Mouse (Mus musculus): Measurements from ENCODE around the gene H2-M3. TPM values are rescaled to one million over a fixed set of nuclear protein-coding genes. Genes with fewer than 3 reads are reported as not detected.

Gene H2-M3
- polyA plus RNA-seq, 1 experiment: 4.0 TPM

GRCm38 (mm10) chr17:37308483-37308882, 38.5 kb downstream of the H2-M3 start:
- no peaks in the 10 kb centered on the region for H3K36me3 ChIP-seq (ENCODE audit: control insufficient read depth, insufficient read depth, low read length)
- H3K27ac ChIP-seq (ENCODE audit: insufficient read depth, low read depth, low read length): no peak overlapping the region
- H3K4me3 ChIP-seq (ENCODE audit: low read depth, low read length): no peak overlapping the region
- H3K27me3 ChIP-seq (ENCODE audit: control insufficient read depth, insufficient read depth, low read length): no peaks in the 10 kb centered on the region
- WGBS: 24% methylated on average over 4 of the region's 4 CpGs
- TF ChIP-seq POLR2A (IDR thresholded peaks at IDR 0.05; ENCODE audit: low read depth, low read length): no peak
- TF ChIP-seq CTCF (IDR thresholded peaks at IDR 0.05; ENCODE audit: extremely low read depth, insufficient read length, insufficient replicate concordance, low read depth, low read length): no peak
- no peaks in the 10 kb centered on the region for H3K4me1 ChIP-seq (ENCODE audit: control insufficient read depth, insufficient read depth, insufficient read length, low read length)

GRCm38 (mm10) chr17:37310146-37310699, 40.2 kb downstream of the H2-M3 start:
- H3K4me1 ChIP-seq (ENCODE audit: control insufficient read depth, insufficient read depth, insufficient read length, low read length): no peaks in the 10 kb centered on the region
- TF ChIP-seq POLR2A (IDR thresholded peaks at IDR 0.05; ENCODE audit: low read depth, low read length): no peak
- no peak for TF ChIP-seq CTCF (IDR thresholded peaks at IDR 0.05; ENCODE audit: extremely low read depth, insufficient read length, insufficient replicate concordance, low read depth, low read length)
- no peak overlapping the region for H3K27ac ChIP-seq (ENCODE audit: insufficient read depth, low read depth, low read length)
- no peaks in the 10 kb centered on the region for H3K27me3 ChIP-seq (ENCODE audit: control insufficient read depth, insufficient read depth, low read length)
- 14% methylated on average over 2 of the region's 2 CpGs for WGBS
- H3K4me3 ChIP-seq (ENCODE audit: low read depth, low read length): no peak overlapping the region
- H3K36me3 ChIP-seq (ENCODE audit: control insufficient read depth, insufficient read depth, low read length): no peaks in the 10 kb centered on the region

GRCm38 (mm10) chr17:37316954-37317353, 46.9 kb downstream of the H2-M3 start, which contains the start of gene Olfr102:
TSS of gene Olfr102 (minus strand) at chr17:37317054.
- H3K27me3 ChIP-seq (ENCODE audit: control insufficient read depth, insufficient read depth, low read length): no peaks in the 10 kb centered on the region
- H3K36me3 ChIP-seq (ENCODE audit: control insufficient read depth, insufficient read depth, low read length): no peaks in the 10 kb centered on the region
- no peak within 1 kb of the TSS for H3K4me3 ChIP-seq (ENCODE audit: low read depth, low read length)
- TF ChIP-seq CTCF (IDR thresholded peaks at IDR 0.05; ENCODE audit: extremely low read depth, insufficient read length, insufficient replicate concordance, low read depth, low read length) (no peak), POLR2A (IDR thresholded peaks at IDR 0.05; ENCODE audit: low read depth, low read length) (no peak)
- no peaks in the 10 kb centered on the region for H3K4me1 ChIP-seq (ENCODE audit: control insufficient read depth, insufficient read depth, insufficient read length, low read length)
- H3K27ac ChIP-seq (ENCODE audit: insufficient read depth, low read depth, low read length): no peak within 1 kb of the TSS

Other genes starting within 250 kb of the H2-M3 start
- not detected in 2 replicates for gene Mog, start 246.8 kb upstream of the H2-M3 start, polyA plus RNA-seq (2012; rRNA removed)
- gene Gabbr1, start 224.3 kb upstream of the H2-M3 start, polyA plus RNA-seq (2012; rRNA removed): 7.3 and 14.5 TPM in 2 replicates
- gene Olfr90, start 181.7 kb upstream of the H2-M3 start, polyA plus RNA-seq (2012; rRNA removed): not detected in 2 replicates
- not detected in 2 replicates for gene Olfr91, start 171.9 kb upstream of the H2-M3 start, polyA plus RNA-seq (2012; rRNA removed)
- not detected in 2 replicates for gene Olfr92, start 150.1 kb upstream of the H2-M3 start, polyA plus RNA-seq (2012; rRNA removed)
- gene Olfr93, start 108.7 kb upstream of the H2-M3 start, polyA plus RNA-seq (2012; rRNA removed): not detected in 2 replicates
- gene Ubd, start 76.3 kb upstream of the H2-M3 start, polyA plus RNA-seq (2012; rRNA removed): 0.79 TPM in 1 of 2 replicates, not detected in the other
- not detected in 2 replicates for gene Olfr94, start 69.2 kb upstream of the H2-M3 start, polyA plus RNA-seq (2012; rRNA removed)
- not detected in 2 replicates for gene Olfr95, start 57.1 kb upstream of the H2-M3 start, polyA plus RNA-seq (2012; rRNA removed)
- gene Olfr96, start 50.1 kb upstream of the H2-M3 start, polyA plus RNA-seq (2012; rRNA removed): not detected in 2 replicates
- gene Olfr97, start 32.9 kb upstream of the H2-M3 start, polyA plus RNA-seq (2012; rRNA removed): not detected in 2 replicates
- gene Olfr98, start 6.5 kb upstream of the H2-M3 start, polyA plus RNA-seq (2012; rRNA removed): not detected in 2 replicates
- gene Olfr99, start 13.2 kb downstream of the H2-M3 start, polyA plus RNA-seq (2012; rRNA removed): not detected in 2 replicates
- not detected in 2 replicates for gene Olfr101, start 34.1 kb downstream of the H2-M3 start, polyA plus RNA-seq (2012; rRNA removed)
- not detected in 2 replicates for gene Olfr102, start 46.8 kb downstream of the H2-M3 start, polyA plus RNA-seq (2012; rRNA removed)
- not detected in 2 replicates for gene Olfr103, start 69.5 kb downstream of the H2-M3 start, polyA plus RNA-seq (2012; rRNA removed)
- not detected in 2 replicates for gene Olfr104-ps, start 89.4 kb downstream of the H2-M3 start, polyA plus RNA-seq (2012; rRNA removed)
- not detected in 2 replicates for gene Olfr105-ps, start 108.8 kb downstream of the H2-M3 start, polyA plus RNA-seq (2012; rRNA removed)
- gene Olfr106-ps, start 120.2 kb downstream of the H2-M3 start, polyA plus RNA-seq (2012; rRNA removed): not detected in 2 replicates
- gene Olfr107, start 129.0 kb downstream of the H2-M3 start, polyA plus RNA-seq (2012; rRNA removed): not detected in 2 replicates
- gene Olfr108, start 175.3 kb downstream of the H2-M3 start, polyA plus RNA-seq (2012; rRNA removed): not detected in 2 replicates
- gene Olfr109, start 188.7 kb downstream of the H2-M3 start, polyA plus RNA-seq (2012; rRNA removed): not detected in 2 replicates
- 0.80 and 0.93 TPM in 2 replicates for gene H2-M2, start 213.3 kb downstream of the H2-M3 start, polyA plus RNA-seq (2012; rRNA removed)
- not detected in 2 replicates for gene Olfr110, start 222.2 kb downstream of the H2-M3 start, polyA plus RNA-seq (2012; rRNA removed)
- not detected in 2 replicates for gene Olfr111, start 237.8 kb downstream of the H2-M3 start, polyA plus RNA-seq (2012; rRNA removed)